Mouse (Mus musculus) adrenal gland, postnatal 10 days (tissue): ENCODE measurements around the gene Spata3. TPM values are rescaled to one million over a fixed set of nuclear protein-coding genes. Genes with fewer than 3 reads are reported as not detected.

Source experiments
- total RNA-seq, 2 experiments: library from RNA; stranded (reverse); gene quantifications; 2 replicates each; pipeline ENCODE4 v1.2.3; 2021

The Spata3 gene
- total RNA-seq, 2 experiments from 2014 or later = not detected

Other genes with a start within 250 kb of the Spata3 start
- 1 to 10 TPM; 1.5 to 2.4 TPM for gene A630001G21Rik, start 238.2 kb upstream of the Spata3 start, total RNA-seq
- gene Cab39, start 223.4 kb upstream of the Spata3 start, total RNA-seq = 100 to 1,000 TPM; 118 to 121 TPM
- gene Itm2c, start 122.5 kb upstream of the Spata3 start, total RNA-seq = 100 to 1,000 TPM; 284 to 307 TPM
- under 1 TPM; 0.18 to 0.24 TPM for gene 4933407L21Rik, start 88.3 kb upstream of the Spata3 start, total RNA-seq
- gene Gpr55, start 55.8 kb upstream of the Spata3 start, total RNA-seq = 1 to 10 TPM in 1 of 2 experiments, under 1 TPM in 1; 0.85 to 1.8 TPM
- gene 2810459M11Rik, start 29.0 kb downstream of the Spata3 start, total RNA-seq = 1 to 10 TPM; 3.7 to 8.0 TPM
- 100 to 1,000 TPM in 1 of 2 experiments, 10 to 100 TPM in 1; 95.2 to 101 TPM for gene Psmd1, start 47.6 kb downstream of the Spata3 start, total RNA-seq
- under 1 TPM; 0.21 to 0.27 TPM for gene Htr2b, start 95.2 kb downstream of the Spata3 start, total RNA-seq
- 1 to 10 TPM; 1.3 to 2.7 TPM for gene Gm21972, start 116.8 kb downstream of the Spata3 start, total RNA-seq
- 10 to 100 TPM in 1 of 2 experiments, 1 to 10 TPM in 1; 7.9 to 10.9 TPM for gene Armc9, start 138.0 kb downstream of the Spata3 start, total RNA-seq